Mouse (Mus musculus) stomach, embryonic 16.5 days (tissue): ENCODE measurements around the gene Plvap. TPM values are rescaled to one million over a fixed set of nuclear protein-coding genes. Genes with fewer than 3 reads are reported as not detected.

Experiments
- ATAC-seq: fragments of 200-750 bp; cut with Nextera tagmentation; 2 replicates; pipeline ENCODE4 v1.8.0; 2017; ENCODE audit warnings: moderate number of reproducible peaks, moderate TSS enrichment; ENCODE audit not compliant: insufficient read depth, low FRiP score
- H3K27ac ChIP-seq: fragments of 300-500 bp; sonication (generic); 2 replicates; pipeline ENCODE4 v1.5.1; 2014; ENCODE audit warnings: low read length
- H3K27me3 ChIP-seq: fragments of 300-500 bp; sonication (generic); 2 replicates; pipeline ENCODE4 v1.6.1; 2014; ENCODE audit warnings: low read length, control low read depth, mixed read lengths; ENCODE audit not compliant: control insufficient read depth, insufficient read depth
- H3K36me3 ChIP-seq: fragments of 300-500 bp; sonication (generic); 2 replicates; pipeline ENCODE4 v1.6.1; 2014; ENCODE audit warnings: low read length; ENCODE audit not compliant: control insufficient read depth, insufficient read depth
- H3K4me1 ChIP-seq: fragments of 300-500 bp; sonication (generic); 2 replicates; pipeline ENCODE4 v1.6.1; 2014; ENCODE audit warnings: low read length, control low read depth, mixed read lengths; ENCODE audit not compliant: control insufficient read depth, insufficient read depth
- H3K4me2 ChIP-seq: fragments of 300-500 bp; sonication (generic); 2 replicates; pipeline ENCODE4 v1.6.1; 2014; ENCODE audit warnings: low read depth, low read length, mixed read lengths
- H3K4me3 ChIP-seq: fragments of 300-500 bp; sonication (generic); replicated peaks from 2 replicates; pipeline ENCODE4 v1.5.1; 2014; ENCODE audit warnings: mild to moderate bottlenecking, low read length
- H3K9ac ChIP-seq: fragments of 300-500 bp; sonication (generic); 2 replicates; pipeline ENCODE4 v1.6.1; 2014; ENCODE audit warnings: low read length
- H3K9me3 ChIP-seq: fragments of 300-500 bp; sonication (generic); replicated peaks from 2 replicates; pipeline ENCODE4 v1.6.1; 2016; ENCODE audit warnings: low read length, control low read depth; ENCODE audit not compliant: control insufficient read depth
- WGBS: fragments of 180-500 bp; shearing (Covaris S2); extraction: QIAGEN DNeasy Blood & Tissue Kit; methylation state at CpG from one replicate; pipeline ENCODE4 v1.1.7; 2014; 5-methylcytosine and 5-hydroxymethylcytosine counted together
- polyA plus RNA-seq: library from polyadenylated mRNA; unstranded; fragments of >200 nt; fragmentation: Nextera tagmentation; extraction: Ambion mirVana; gene quantifications from 2 replicates; pipeline ENCODE4 v1.2.1, GENCODE M21; 2015

Plvap gene
- polyA plus RNA-seq, 1 experiment from 2014 or later = 81.8 TPM

DNA sequence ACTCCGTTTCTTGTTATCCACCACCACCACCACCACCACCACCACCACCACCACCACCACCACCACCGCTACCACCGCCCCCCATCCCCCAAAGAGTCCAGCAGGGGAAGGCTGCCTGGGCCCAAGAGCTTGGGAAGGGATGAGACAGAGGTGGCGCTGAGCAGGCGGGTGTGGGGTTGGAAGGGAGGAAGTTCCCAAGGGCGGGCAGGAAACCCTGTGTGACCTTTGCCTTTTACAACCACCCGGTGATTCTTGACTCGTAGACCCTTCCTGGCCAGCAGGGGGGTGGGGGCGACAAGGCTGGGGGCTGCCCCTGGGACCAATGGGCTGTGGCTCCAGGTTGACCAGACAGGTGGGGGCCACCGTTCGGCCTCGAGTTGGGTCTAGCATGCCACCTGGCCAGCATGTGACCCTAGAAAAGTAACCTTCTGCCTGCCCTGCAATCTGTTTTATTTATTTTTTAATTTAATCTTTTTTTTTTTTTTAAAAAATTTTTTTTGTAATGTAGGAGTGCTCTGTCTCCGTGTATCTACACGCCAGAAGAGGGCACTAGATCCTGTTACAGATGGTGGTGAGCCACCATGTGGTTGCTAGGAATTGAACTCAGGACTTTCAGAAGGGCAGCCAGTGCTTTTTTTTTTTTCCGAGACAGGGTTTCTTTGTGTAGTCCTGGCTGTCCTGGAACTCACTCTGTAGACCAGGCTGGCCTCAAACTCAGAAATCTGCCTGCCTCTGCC lies 1.6 kb upstream of the Plvap start:
- Histone ChIP-seq H3K27me3 (peaks cover 15% of the 10 kb centered on the region), H3K4me1 (no peaks in the 10 kb centered on the region), H3K9me3 (no peaks in the 10 kb centered on the region), H3K4me3 (no peak overlapping the region), H3K9ac (no peak overlapping the region), H3K4me2 (no peak overlapping the region), H3K36me3 (no peaks in the 10 kb centered on the region), H3K27ac (no peak overlapping the region)
- ATAC-seq = no peak
- 62% methylated on average over 13 of the region's 15 CpGs for WGBS

- H3K36me3 ChIP-seq = no peaks in the 10 kb centered on the region
- no peaks in the 10 kb centered on the region for H3K9me3 ChIP-seq
- peak overlapping the region; percentile 11 for H3K4me3 ChIP-seq
- H3K27ac ChIP-seq = no peak overlapping the region
- H3K4me2 ChIP-seq = no peak overlapping the region; the same call in 1 of the 2 replicates
- WGBS = 74% methylated on average over 2 of the region's 2 CpGs
- H3K4me1 ChIP-seq = 0 out of 2 replicates have a peak, but pooled peaks cover 6% of the 10 kb centered on the region
- no peak for ATAC-seq
- H3K9ac ChIP-seq = peak overlapping the region; percentile 31; the same call in 1 of the 2 replicates
- H3K27me3 ChIP-seq = peaks cover 39% of the 10 kb centered on the region
Observed at GRCm38 (mm10) chr8:71509316-71509715, 2.2 kb downstream of the Plvap start.

DNA sequence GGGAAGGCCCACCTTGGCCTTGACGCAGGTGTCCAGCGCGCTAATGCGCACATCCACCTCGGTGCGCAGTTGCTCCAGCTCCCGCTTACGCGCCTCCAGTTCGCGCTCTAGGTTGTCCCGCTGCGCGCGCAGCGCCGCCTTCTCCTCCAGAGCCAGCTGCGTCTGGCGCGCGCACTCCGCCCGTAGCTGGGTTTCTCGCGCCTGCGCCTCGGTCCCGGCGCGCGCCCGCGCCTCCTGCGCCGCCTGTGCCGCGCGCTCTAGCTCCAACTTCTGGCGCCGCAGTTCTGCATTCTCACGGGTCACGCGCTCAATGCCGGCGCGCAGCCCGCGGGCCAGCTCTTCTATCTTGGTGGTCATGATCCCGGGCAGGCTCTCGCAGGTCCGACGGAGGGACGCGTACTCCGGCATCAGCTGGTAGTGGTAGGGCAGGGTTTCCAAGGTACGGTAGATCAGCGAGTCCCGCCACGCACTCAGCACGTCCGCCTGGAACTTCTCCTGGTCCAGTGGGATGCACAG lies 3.9 kb downstream of the Plvap start:
- no peaks in the 10 kb centered on the region for H3K9me3 ChIP-seq
- no peak overlapping the region for H3K27ac ChIP-seq
- 0 out of 2 replicates have a peak, but pooled peaks cover 6% of the 10 kb centered on the region for H3K4me1 ChIP-seq
- peak overlapping the region; percentile 44 for H3K4me3 ChIP-seq
- ATAC-seq = peak; percentile 65; the same call in 1 of the 2 replicates
- H3K9ac ChIP-seq = peak overlapping the region; percentile 44
- under 1% methylated on average over 61 of the region's 61 CpGs for WGBS
- no peaks in the 10 kb centered on the region for H3K36me3 ChIP-seq
- H3K4me2 ChIP-seq = peak overlapping the region; percentile 58
- peaks cover 39% of the 10 kb centered on the region for H3K27me3 ChIP-seq

GRCm38 (mm10) chr8:71505979-71506378 lies 5.6 kb downstream of the Plvap start:
- ATAC-seq = no peak
- Histone ChIP-seq H3K4me1 (0 out of 2 replicates have a peak, but pooled peaks cover 6% of the 10 kb centered on the region), H3K4me3 (no peak overlapping the region), H3K27me3 (peaks cover 39% of the 10 kb centered on the region), H3K9me3 (no peaks in the 10 kb centered on the region), H3K4me2 (no peak overlapping the region), H3K9ac (no peak overlapping the region), H3K27ac (no peak overlapping the region), H3K36me3 (no peaks in the 10 kb centered on the region)
- whole genome bisulfite sequencing = 73% methylated on average over 4 of the region's 4 CpGs

GRCm38 (mm10) chr8:71505326-71505725 lies 6.2 kb downstream of the Plvap start:
- Histone ChIP-seq H3K4me3 (no peak overlapping the region), H3K27me3 (peaks cover 39% of the 10 kb centered on the region), H3K9me3 (no peaks in the 10 kb centered on the region), H3K36me3 (no peaks in the 10 kb centered on the region), H3K27ac (no peak overlapping the region), H3K4me2 (no peak overlapping the region), H3K9ac (no peak overlapping the region), H3K4me1 (0 out of 2 replicates have a peak, but pooled peaks cover 6% of the 10 kb centered on the region)
- ATAC-seq = no peak
- WGBS = 91% methylated on average over 4 of the region's 4 CpGs

GRCm38 (mm10) chr8:71504349-71504748 lies 7.2 kb downstream of the Plvap start:
- H3K36me3 ChIP-seq = no peaks in the 10 kb centered on the region
- ATAC-seq = no peak
- H3K4me1 ChIP-seq = 0 out of 2 replicates have a peak, but pooled peaks cover 6% of the 10 kb centered on the region
- no peak overlapping the region for H3K4me2 ChIP-seq
- H3K9ac ChIP-seq = no peak overlapping the region
- no peak overlapping the region for H3K27ac ChIP-seq
- no peak overlapping the region for H3K4me3 ChIP-seq
- peaks cover 35% of the 10 kb centered on the region for H3K27me3 ChIP-seq
- 89% methylated on average over 4 of the region's 4 CpGs for WGBS
- no peaks in the 10 kb centered on the region for H3K9me3 ChIP-seq

GRCm38 (mm10) chr8:71498816-71499690 lies 12.5 kb downstream of the Plvap start:
- H3K9ac ChIP-seq = no peak overlapping the region
- H3K27me3 ChIP-seq = no peaks in the 10 kb centered on the region
- H3K27ac ChIP-seq = peak overlapping the region; percentile 62; the same call in 1 of the 2 replicates
- WGBS = 26% methylated on average over 16 of the region's 16 CpGs
- H3K36me3 ChIP-seq = no peaks in the 10 kb centered on the region
- no peak overlapping the region for H3K4me2 ChIP-seq
- peaks cover 32% of the 10 kb centered on the region for H3K4me1 ChIP-seq
- H3K9me3 ChIP-seq = no peaks in the 10 kb centered on the region
- ATAC-seq = 0 out of 2 replicates have a peak, but pooled peaks have one; percentile 9
- no peak overlapping the region for H3K4me3 ChIP-seq

DNA sequence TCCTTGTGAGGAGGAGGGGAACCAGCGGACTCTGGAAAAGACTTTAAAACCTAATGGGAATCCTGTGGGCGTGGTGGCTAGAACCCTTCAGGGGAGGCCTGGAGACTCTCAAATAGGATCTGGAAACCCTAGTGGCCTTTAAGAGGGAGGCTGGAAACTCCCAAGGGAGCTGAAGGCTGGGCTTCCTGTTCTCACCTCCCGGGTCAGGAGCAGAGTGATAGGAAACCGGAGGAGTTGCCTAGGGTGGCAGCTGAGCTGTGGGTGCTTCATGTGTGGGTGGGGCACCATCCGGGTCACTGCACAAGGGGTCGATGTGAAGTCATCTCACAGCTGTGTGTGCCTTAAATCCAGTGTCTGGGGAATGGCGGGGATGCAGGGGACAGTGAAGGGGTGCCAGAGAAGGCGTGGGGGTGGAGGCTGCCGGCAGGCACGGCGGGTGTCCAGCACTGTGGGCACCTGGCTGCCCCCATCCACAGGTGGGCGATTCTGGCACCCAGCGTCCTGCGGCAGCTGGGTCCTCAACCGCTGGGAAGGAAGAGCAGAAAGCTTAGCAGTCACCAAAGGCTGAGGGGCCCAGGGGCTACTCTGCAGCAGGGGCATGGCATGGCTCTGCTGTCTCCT lies 13.6 kb downstream of the Plvap start:
- H3K27ac ChIP-seq = peak overlapping the region; percentile 62
- H3K4me3 ChIP-seq = no peak overlapping the region
- no peaks in the 10 kb centered on the region for H3K27me3 ChIP-seq
- H3K9ac ChIP-seq = peak overlapping the region; percentile 52
- 26% methylated on average over 15 of the region's 15 CpGs for WGBS
- H3K4me1 ChIP-seq = peaks cover 32% of the 10 kb centered on the region
- H3K36me3 ChIP-seq = no peaks in the 10 kb centered on the region; the same call in 1 of the 2 replicates
- H3K4me2 ChIP-seq = no peak overlapping the region
- ATAC-seq = no peak
- H3K9me3 ChIP-seq = no peaks in the 10 kb centered on the region
